Mouse (Mus musculus) cerebellum, adult 18-20 months (tissue): ENCODE measurements around the gene Mllt1.
A peak's percentile ranks its signal among the peaks of the same experiment; 100 is the strongest.

Source experiments
- DNase-seq, 2 experiments: peaks; one replicate each; pipeline ENCODE4 v3.0.0; 2021

The Mllt1 gene

DNA sequence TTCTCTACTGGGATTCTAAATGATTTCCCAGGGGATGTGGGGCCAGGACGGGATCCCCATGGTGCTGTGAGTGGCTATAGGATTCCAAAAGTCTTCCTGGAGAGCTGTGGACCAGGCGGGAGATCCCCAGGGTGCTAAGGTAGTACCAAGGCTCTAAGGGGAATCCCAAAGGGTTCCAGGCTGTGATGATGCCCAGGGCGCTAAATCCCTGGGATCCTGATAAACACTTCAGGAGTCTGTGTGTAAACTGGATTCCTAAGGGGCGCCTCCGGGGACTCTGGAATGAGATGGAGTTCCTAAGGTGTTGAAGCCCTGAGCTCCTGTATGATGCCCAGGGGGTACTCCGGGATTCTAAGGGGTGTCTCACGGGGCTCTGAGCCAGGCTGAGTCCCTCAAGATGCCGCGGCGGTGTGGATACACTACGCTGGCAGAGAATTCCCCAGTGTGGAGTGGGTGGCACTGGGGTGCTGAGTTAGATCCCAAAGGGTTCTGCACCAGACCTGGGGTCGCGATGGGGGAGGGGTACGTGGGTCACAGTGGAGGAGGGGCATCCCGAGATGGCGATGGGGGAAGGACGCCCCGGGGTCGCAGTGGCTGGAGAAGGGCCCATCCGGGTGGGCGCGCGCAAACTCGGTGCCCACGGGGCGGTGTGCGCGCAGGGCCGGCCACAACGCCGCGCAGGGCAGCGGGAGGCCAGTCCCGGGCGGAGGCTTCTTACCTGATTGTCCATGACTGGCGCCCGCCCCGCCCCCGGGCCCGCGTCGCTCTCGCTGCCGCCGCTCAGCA is 477 bp downstream of the Mllt1 start:
- DNase-seq = no peak

DNA sequence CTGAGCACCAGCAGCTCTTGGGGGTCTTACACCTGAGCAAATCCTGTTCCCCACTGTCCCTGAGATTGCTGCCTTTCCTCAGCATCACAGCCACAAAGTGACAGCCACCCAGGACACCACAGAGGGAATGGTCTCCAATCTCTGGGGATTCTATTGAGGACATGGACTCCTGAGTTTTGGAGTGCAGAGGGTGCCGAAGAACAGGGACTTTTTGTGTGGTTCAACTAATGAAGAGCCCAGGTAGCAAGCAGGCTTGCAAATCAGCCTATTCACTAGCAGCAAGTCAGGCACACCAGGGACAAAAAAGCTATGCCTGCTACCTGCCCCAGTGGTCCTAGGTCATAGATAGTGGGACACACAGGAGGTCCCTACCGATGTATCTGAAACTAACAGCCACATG is 1.8 kb downstream of the Mllt1 start:
- DNase-seq = no peak

- DNase-seq = no peak
Observed at GRCm38 (mm10) chr17:56930026-56930425, 5.2 kb downstream of the Mllt1 start.

DNA sequence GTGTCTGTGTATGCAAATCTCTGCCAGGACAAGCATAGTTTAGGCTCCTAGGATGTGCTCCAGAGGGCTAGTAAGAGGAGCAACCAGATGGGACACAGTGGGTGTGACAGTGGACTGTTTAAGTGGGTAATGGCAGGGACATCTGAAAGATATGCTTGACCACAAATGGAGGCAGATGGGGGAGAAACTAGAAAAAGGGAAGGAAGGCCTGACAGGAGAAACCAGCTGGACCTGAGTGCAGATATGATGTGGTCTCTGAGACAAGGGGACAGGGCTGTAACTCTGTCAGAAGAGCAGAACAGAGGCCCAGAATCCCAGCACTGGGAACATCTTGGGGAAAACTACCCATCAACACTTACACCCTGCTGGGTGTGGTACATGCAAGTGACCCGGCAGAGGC is 5.7 kb downstream of the Mllt1 start:
- DNase-seq = no peak

DNA sequence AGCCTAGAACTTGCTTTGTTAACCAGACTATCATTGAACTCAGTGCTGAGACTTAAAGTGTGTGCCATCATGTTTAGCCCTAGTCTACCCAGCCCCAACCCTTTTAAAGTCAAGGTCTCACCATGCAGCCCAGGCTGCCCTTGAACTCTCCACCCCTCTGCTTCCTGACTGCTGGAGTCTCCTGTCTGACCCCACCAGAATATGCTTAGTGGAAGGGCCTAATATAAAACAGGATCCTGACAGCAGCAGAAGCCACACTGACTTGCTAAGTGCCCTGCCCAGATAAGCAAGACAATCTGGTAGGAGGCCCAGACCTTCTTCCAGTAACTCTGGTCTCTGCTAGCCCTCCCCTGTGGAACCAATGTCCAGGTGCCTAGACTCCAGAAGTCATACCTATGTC is 6.1 kb downstream of the Mllt1 start:
- no peak for DNase-seq

- no peak for DNase-seq
Observed at GRCm38 (mm10) chr17:56925998-56926397, 9.2 kb downstream of the Mllt1 start.

- no peak for DNase-seq
Observed at GRCm38 (mm10) chr17:56919725-56920124, 15.5 kb downstream of the Mllt1 start.

- DNase-seq = no peak
Observed at GRCm38 (mm10) chr17:56917166-56917565, 18.0 kb downstream of the Mllt1 start.

- DNase-seq = no peak
Observed at GRCm38 (mm10) chr17:56913444-56913843, 21.8 kb downstream of the Mllt1 start.

DNA sequence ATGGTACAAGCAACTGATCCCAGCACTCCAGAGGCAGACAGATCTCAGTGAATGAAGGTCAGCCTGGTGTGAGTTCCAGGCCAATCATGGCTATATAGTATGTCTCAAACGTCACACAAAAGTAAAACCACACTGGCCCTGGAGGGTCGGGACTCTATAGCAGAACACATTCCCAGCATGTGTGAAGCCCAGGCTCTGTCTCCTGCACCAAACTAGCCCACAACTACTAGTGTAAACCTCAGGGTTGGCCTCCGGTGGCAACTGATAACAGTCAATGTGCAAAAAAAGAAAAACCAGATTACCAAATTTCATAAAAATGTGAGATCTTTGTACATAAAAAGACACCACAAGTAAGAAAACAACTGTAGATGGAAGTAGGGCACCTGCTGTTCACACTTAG is 22.2 kb downstream of the Mllt1 start:
- DNase-seq = no peak

DNA sequence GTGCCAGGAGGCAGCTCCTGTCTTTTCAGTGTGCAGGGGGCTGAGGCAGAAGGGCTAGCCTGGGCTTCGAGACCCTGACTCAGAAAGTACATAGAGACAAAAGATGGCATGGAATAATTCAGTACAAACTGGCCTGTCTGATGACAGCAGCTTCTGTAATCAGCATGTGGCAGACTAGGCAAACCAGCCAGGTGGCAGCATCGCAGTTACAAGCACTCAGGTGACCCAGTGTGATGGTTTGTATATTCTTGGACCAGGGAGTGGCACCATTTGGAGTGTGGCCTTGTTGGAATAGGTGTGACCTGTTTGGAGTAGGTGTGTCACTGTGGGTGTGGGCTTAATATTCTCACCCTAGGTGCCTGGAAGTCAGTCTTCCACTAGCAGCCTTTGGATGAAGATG is 25.5 kb downstream of the Mllt1 start:
- DNase-seq = peak; percentile 43 to 46

DNA sequence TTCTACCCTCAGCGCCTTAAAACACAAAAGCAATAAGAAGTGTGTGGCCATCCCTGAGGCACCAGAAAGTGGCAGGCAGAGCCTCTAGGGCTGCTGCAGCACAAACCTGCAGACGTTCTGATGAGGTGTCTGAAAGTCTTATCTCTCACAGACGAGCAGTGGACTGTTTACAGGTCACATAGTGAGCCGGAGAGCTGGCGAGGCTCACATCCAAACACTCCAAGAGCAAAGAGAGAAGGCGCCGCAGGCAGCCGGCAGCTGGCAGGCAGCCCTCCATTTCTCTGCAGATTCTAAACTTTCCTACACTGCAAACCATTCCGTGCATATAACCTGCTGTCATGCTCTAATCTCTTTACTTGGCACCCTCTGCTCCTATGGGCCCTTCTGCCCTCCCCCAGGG is 27.3 kb downstream of the Mllt1 start:
- DNase-seq = peak in 1 of 2 experiments; percentile 27

DNA sequence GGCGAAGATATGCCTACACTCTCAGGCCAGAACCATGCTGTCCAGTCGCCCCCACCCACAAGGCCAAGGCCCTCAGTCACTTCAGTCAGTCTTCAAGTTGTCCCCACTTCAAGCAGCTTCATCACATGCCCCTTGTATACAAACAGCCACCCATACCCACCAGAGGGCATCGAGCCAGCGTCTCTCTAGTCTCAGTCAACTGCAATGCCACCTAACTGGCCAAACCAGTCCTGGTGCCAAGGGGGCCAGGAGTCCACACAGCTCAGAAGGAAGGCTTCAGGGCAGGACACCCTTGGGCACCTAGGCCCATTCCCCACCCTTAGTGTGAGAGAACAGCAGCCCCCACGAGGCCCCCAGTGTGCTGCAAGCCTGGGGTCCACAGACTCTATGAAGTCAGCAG is 28.1 kb downstream of the Mllt1 start:
- no peak for DNase-seq

- no peak for DNase-seq
Observed at GRCm38 (mm10) chr17:56906166-56906565, 29.0 kb downstream of the Mllt1 start.

GRCm38 (mm10) chr17:56902698-56903097 is 32.5 kb downstream of the Mllt1 start:
- DNase-seq = no peak

DNA sequence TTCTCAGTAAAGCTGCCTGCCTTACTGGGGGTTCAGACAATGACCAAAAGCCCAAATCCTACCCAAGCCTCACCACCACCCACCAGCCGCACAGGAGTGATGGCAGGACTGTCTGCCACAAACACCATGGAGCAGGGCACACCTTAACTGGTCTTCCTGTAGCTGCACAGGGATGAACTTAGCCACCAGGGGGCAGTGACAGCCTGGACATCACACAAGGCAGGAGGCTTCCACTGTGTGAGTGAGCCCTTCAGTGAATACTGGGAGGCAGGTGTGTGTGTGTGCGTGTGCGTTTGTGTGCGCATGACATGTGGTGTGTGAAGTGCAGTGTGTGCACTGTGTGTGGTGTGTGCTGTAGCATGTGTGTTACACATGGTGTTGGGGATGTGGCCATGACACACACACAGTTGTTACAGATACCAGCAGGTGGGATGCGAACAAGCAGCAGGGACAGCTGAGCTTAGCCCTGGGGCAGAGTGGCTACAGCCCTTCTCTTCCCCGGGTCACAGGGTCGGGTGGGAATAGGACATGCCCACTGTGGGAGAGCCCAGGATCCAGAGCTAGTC is 37.5 kb downstream of the Mllt1 start:
- DNase-seq = peak; percentile 81 to 82

DNA sequence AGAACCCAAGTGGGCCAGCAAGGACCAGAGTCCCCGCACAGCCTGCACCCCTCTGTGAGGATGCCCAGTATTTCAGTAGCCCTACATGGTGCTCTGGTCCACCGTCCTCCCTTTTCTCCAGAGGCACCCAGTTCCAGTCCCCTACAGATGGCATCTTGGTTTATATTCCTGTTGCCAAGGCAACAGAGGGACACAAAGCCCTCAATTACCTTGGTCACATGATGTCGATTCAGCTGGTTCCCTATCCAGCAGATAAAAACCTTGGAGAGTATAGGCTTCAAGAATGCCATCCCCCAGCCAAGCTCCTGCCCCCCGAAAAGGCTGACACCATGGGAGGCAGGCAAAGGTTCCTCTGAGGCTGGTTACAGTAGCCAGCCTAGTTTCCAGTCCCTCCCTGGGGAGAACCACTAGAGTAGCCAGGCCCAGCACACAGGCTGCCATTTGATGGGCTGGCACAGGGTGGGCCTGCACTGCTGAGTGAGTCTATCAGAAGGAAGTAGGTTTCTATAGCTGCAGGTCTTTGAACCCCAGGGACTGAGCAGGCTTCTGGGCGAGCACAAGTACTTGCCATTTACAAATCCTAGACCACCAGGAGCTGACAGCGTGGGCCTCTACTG is 38.6 kb downstream of the Mllt1 start:
- no peak for DNase-seq

DNA sequence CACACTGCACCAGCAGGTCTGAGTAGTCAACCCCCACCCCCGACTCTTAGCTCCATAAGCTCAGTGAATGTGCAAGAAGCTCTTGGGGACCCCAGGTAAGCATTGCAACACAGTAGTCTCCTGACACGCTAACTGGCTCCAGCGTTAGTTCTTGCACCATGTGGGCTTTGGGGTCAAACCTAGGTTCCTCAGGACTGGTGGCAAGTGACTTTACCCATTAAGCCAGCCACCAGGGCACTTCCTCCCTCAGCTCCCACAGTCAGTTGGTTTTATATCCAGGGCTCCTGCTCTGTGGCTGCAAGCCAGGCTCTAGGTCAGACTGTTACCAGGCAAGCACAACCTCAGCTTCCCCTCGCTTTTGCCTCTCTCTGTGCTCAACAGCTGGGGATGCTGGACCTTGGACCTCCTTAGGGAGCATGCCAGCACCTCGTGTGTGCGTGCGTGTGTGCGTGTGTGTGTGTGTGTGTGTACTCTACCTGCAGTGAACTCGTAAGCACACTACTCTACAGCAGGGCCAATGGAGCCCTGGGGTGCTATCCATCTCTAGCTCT is 39.8 kb downstream of the Mllt1 start:
- no peak for DNase-seq

DNA sequence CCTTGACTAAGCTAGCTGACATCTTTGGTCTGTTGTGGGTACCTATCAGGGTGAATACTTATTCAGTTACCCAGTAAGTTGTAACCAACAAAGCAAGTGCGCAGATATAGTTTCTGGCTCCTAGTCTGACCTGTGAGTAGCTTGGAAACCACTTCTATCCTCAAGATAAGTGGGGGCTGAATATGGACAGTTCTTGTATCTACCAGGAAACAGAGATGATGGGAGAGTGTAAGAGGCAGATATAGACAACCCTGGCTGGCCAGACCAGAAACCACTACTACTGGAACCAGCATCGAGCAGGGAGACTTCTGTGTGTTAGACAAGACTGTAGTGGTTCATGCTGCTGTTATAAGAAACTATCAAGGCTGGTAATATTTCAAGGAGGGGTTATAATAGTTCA is 45.2 kb downstream of the Mllt1 start:
- DNase-seq = no peak

GRCm38 (mm10) chr17:56888050-56888449 is 47.2 kb downstream of the Mllt1 start:
- no peak for DNase-seq

DNA sequence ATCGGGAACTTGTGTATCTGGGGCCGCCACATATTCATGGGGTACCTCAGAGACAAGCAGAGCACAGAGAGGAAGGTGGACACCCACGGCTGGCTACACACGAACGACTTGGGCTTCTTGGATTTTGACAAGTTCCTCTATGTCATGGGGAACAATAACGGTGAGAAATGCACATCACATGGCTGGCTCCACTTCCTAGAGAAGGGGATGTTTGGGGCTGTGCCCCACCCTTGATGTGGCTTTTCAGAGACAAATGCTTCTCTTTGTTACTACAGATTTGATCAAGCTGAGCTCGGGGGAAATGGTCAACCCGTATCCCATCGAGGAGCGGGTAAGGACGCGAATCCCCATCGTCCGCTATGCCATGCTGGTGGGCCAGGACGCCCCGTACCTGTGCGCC is 50.4 kb downstream of the Mllt1 start:
- DNase-seq = no peak

DNA sequence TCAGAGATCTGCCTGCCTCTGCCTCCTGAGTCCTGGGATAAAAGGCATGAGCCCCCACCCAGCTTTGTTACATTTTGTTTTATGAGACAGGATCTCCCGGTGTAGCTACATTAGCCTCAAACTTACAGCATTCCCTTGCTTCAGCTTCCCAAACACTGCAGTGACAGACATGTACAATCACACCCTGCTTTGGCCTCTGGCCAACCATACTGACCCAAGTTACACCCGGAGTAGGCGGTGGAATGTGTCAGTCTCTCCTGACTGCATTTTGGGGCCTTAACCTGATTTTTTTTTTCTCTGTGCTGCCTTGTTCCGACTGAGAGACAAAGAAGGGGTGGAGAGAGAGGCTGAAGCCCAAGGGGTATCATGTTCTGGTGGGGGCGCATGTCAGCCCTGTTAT is 50.9 kb downstream of the Mllt1 start:
- DNase-seq = no peak

GRCm38 (mm10) chr17:56883612-56884011 is 51.6 kb downstream of the Mllt1 start:
- DNase-seq = no peak

DNA sequence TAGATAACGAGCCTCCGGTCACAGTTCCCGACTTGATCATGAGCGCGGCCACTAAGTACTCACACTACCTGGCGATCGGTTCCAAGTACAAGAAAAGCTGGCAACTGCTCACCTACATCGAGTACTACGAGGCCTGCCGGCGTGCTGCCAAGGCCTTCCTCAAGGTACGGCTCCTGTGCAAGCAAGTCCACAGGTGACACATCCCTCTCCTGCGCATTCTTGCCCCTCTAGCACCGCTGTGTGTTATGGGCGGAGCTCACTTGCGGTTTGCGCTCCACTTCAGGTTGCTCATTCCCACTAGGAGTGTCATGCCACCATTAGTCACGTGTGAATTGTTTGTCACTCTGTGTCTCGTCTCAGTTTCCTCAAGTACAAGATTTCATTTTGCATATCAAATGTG is 57.8 kb downstream of the Mllt1 start:
- no peak for DNase-seq
